Mouse (Mus musculus): ENCODE measurements around the gene Gm49721. TPM values are rescaled to one million over a fixed set of nuclear protein-coding genes. Genes with fewer than 3 reads are reported as not detected.
"Not testable (repeated sequence)": the region's sequence is repeated elsewhere in the genome, so short reads cannot be mapped to it uniquely, and the experiment has no call there.

Gene Gm49721
- total RNA-seq, 2 experiments from 2014 or later: 0.22 TPM; not detected in 1

- not testable (repeated sequence) for DNase-seq
Observed at GRCm38 (mm10) chr17:7084523-7084922, 105.8 kb downstream of the Gm49721 start.

DNA sequence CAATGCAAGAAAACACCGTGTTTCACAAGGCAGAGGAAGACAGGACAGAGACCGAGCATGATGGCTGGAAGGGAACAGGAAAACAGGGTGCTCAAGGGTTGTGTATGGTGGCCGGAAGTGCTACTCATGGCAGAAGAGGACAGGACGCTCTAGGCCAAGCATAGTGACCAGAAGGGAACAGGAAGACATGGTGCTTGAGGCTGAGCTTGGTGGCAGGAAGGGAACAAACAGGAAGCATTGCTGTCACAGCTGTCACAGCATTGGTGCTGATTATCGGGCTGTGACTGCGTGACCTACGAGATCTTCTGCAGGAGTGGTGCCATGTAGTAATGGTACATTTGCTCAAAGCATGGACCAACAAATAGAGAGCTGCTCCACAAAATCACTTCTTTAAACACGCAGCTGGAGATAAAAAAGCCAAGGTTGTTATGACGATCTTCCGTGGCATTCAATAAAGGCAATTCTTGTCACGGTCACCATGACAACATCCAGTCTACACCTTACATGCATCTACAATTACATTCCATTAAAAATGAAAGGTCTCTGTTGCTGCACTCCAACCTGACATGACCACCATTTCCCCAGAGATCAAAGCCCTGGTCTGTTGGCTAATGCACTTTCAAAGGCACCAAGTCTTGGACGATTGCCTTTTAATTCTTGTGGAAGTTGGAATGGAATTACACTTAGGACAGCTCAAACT lies 106.9 kb downstream of the Gm49721 start:
- not testable (repeated sequence) for DNase-seq

GRCm38 (mm10) chr17:7086836-7087235 lies 108.1 kb downstream of the Gm49721 start:
- DNase-seq: not testable (repeated sequence)

Other genes with a start within 250 kb of the Gm49721 start
- 10 to 100 TPM; 41.7 to 50.5 TPM for gene Ezr, start 196.1 kb upstream of the Gm49721 start, total RNA-seq (2021)
- gene Rsph3b, start 30.2 kb upstream of the Gm49721 start, total RNA-seq (2021): 10 to 100 TPM; 29.8 TPM
- 10 to 100 TPM; 24.8 to 24.9 TPM for gene Tagap1, start 17.7 kb upstream of the Gm49721 start, total RNA-seq (2021)
- 10 to 100 TPM; 37.0 to 38.8 TPM for gene Rnaset2b, start 8.3 kb upstream of the Gm49721 start, total RNA-seq (2021)
- 1 to 10 TPM; 1.5 to 1.8 TPM for gene Gm1604a, start 46.7 kb downstream of the Gm49721 start, total RNA-seq (2021)
- gene Rps6ka2, start 191.2 kb downstream of the Gm49721 start, total RNA-seq (2021): 10 to 100 TPM; 30.5 to 38.3 TPM